Mouse (Mus musculus) forelimb bud, embryonic 11.5 days (tissue): ENCODE measurements around the gene Nxpe3.
A peak's percentile ranks its signal among the peaks of the same experiment; 100 is the strongest.
"Not testable (repeated sequence)": the region's sequence is repeated elsewhere in the genome, so short reads cannot be mapped to it uniquely, and the experiment has no call there.

ENCODE experiments used
- DNase-seq: peaks from one replicate; pipeline ENCODE4 v3.0.0-alpha.2; 2012; ENCODE audit warnings: low read depth, low spot score

The Nxpe3 gene

DNA sequence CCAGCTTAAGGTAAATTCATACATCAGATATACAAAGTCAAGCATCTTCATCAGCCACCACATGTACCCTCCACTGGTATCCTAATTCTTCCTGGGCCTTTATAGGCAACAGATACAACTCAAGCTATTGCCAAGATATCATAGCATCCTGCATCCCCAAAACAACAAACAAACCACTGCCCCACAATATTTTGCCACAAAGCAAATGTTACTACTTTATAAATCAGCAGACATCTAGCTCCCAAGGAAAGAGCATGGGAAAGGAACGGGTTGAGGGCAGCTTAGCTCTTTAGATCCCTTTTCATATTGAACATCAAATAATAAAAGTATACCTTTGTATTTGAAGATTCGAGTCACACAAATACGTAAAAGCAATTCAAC, 57.0 kb downstream of the Nxpe3 start:
- peak; percentile 17 for DNase-seq

DNA sequence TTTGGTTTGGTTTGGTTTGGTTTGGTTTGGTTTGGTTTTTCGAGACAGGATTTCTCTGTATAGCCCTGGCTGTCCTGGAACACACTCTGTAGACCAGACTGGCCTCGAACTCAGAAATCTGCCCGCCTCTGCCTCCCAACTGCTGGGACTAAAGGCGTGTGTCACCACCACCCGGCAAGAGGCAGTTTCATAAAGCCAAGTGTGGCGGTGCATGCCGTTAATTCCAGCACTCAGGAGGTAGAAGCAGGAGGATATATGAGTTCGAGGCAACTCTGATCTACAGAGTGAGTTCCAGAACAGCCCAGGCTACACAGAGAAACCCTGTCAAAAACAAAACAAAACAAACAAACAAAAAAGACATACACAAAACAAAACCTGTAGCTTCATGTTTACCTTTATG, 57.4 kb downstream of the Nxpe3 start:
- DNase-seq, result not testable (repeated sequence)

DNA sequence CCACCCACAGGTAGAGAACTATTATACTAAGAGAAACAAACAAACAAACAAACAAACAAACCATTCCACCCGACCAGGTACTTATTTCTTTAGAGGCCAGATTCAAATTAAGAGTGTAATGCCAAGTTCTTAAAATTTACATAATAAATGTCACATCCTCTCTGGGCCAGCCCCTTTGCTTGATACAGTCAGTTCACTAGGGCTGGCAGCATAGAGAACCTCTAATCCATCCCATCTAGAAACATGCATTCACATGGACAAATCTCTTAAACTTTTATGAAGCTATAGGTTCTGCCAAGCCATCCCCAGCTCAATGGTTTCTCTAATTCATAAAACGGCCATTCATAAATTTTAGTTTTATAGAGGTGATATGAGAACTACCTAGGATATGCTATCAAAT, 57.9 kb downstream of the Nxpe3 start:
- no peak for DNase-seq

DNA sequence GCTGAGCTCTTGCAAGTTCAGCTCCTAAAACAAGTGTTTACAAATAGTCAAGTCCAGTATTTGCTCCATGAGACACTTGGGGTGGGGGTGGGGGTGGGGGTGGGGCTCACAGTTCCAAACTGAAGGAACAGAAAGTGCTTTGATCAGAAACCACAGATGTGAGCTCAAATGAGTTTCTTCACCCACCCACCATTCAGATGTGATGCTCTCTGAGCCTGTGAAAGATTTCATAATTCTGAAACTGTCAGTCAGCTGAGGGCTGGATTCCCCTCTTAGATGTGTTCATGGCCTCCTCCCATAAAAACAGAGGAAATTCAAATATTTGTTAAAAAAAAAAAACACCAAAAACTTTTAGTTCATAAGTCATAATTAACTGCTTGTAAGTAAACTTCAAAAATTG, 59.3 kb downstream of the Nxpe3 start:
- DNase-seq, result no peak

DNA sequence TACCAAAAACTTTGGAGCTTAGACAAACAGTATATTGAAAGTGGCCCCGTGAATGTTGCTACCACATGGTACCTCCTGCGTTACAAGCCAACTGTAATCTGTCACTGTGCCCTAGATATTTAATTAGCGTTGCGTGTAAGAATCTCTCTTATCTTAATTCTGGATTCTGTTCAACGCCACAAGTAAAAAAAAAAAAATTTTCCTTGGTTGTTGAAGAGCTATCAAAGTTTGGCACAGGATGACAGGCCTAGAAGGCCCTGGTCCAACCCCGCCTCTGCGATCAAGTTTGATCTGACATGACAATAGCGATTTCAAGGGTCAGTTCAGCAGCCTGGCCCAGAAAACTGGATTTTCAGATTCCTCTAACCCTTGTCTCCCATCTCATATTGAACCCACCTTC, 62.5 kb downstream of the Nxpe3 start:
- DNase-seq, result no peak

DNA sequence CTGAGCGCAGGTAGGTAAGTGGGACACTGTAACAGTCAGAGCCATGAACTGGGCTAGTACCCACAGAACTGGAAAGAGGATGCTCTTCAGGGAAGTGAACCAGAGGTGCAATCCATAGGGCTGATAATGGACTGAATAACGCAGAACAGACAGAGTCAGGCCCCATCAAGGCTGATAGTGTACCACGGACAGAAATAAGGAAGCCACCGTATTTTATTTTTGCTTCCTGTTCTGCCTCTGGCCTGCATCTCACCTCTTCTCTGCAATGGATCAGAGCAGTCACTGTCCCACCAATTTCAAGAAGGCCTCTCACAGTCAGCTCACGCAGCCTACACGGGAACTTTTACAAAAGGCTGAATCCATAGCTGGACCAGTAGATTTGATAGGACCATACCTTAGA, 63.0 kb downstream of the Nxpe3 start:
- DNase-seq, result no peak

DNA sequence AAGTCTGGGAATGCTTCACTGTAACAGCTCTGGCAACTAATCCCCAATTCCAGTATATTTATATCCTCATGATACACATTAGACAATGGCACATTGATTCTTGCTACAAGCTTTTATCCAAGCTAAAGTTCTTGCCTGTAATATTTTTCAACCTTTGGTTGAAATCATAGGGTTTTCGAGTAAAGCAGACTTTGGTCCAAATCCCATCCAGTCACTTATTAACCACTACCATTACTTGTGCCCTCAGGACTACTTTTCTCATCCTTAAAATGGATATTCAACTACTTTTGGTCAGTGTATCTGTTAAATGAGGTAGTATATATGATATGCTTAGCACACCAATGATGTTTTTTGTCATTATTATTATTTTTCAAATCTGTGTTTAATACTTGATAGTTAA, 63.6 kb downstream of the Nxpe3 start:
- DNase-seq, result no peak

DNA sequence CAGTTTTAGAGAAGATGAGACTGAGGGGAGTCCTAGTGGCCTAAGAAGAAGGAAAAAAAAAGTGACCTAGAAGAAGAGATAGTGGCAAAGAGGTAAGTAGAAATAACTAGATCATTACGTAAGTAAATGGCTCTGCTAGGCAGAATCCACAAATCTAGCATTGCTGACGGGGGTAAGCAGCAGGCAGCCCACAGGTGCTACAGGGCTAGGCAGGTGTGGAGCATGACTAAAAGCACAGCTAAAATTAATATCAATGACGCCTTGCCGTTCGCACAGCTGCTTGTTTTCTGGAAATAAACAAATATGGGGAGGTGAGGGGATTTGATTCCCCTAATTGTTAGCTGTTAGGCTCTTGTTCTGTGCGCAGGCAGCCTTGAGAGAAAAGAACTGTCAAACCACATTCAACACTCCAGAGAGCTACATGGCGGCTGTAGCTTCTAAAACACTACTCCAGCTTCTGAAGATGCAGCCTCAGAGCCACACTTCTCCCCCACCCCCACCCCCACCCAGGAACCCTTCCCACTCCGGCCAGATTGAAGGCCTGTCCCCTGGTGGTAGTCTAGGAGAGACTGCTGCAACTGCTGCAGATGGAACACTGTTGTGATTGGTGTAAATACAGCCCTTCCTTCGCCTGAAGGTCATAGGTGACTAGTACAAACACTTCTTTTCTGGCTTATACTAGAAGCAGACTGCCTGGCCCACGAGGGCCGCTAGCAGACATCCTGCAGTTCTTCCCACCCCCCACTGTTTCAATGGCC, 71.5 kb downstream of the Nxpe3 start:
- peak; percentile 35 for DNase-seq

DNA sequence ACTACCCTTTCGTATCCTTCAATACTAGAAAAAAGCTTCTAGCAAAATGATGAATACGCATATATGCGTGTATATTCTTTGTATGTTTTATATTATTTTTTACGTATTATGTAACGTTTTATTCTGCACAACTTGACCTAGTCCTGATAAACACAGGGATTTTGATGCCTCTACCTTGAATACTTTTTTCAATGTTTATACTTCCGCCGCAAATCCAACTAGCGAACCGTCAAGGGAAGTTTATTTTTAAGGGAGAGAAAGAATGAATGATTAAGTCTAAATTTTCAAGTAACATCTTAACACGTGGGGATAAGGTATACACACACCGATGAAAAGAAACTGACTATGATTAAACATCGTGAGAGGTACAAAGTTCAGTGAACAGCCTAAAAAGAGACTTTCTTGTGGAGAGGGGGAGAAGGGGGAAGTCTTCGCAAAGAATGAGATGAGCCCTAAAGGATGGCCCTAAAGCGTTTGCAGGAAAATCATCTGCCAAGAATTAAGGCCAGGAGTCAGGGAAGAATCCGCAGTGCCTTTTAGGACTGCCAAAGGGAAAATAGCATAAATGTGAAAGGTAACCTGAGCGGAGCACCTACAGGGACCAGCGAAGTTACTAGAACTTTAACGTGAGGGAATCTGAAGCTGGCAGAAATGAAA, 72.2 kb downstream of the Nxpe3 start:
- DNase-seq, result no peak

DNA sequence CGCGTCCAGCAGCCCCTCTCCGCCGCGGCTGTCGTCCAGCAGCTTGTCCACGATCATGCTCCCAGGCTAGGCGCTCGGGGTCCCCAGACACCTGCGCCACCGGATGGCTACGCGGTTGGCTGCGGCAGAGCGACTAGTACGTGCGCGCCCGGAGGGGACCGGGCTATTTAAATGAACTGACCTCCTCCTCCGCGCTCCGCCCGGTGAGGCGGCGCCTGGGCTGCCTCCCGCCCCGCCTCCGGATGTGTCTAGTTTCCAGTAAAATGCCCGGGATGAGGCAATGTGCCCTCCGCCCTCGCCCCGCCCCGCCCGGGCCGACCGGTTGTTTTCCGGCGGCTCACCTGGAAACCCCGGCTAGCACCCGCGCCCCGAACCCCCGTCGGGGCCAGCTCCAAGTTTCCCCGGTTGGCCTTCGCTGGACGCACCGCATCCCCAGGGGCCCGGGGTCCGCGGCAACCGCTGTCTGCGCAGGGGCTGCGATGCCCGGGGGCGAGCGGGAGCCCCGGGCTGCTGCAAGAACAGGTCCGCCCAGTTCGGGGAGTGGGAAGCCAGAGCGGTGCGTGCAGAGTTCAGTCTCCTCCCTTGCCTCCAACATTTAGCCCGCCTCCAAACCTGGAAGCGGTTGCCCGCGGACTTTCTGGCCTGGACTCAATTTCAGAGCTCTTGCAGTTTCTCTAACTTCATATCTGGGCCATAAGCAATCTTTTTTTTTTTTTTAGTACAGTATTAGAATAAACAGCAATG, 72.9 kb downstream of the Nxpe3 start:
- DNase-seq, result peak; percentile 87

DNA sequence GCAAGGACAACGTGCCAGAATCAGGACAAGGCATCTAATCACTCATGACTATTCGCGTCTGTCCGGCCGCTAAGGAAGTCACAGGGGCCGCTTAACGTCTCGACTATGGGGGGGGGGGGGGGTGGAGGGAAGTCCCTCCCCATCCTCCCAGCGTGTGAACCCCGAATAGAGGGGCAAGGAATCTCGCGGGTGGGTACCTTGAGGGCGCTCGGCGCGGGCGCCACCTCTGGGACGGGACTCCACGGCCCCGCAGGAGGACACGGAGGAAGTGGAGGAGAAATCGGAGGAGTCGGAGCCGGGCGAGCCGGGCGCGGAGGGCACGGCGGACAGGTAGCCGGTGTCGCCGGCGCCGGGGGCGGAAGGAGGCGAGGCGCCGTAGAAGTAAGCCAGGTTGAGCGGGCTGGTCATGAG, 73.5 kb downstream of the Nxpe3 start:
- no peak for DNase-seq

DNA sequence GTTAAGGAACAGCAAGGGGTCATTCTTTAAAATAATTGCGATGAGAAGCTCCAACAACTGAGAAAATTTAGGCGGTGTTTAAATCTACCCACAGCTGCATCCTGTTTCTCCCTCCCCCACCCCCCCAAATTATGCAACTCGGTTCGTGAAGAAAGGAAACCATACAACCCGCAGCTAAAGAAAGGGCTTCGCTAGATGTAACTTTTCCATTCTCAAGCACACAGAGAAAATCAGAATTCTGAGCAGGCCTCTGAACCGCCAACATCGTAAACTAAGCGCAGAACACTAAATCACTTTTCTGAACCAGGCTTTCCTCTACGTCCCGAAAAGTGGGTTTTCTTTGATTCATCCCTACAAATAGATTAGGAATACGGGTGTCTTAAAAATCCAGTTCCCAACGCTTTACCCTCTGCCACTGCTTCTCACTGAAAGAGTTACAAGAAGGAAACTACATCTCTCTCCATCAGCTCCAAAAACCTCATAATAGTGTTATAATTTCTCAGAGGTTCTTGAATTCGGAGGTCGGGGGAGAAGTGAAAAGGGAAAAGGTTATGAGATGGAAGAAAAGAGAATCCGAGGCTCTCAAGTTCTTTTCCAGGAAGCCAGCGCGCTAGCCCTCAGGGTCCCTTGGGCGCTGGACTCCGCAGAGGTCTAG, 74.0 kb downstream of the Nxpe3 start:
- peak; percentile 13 for DNase-seq

DNA sequence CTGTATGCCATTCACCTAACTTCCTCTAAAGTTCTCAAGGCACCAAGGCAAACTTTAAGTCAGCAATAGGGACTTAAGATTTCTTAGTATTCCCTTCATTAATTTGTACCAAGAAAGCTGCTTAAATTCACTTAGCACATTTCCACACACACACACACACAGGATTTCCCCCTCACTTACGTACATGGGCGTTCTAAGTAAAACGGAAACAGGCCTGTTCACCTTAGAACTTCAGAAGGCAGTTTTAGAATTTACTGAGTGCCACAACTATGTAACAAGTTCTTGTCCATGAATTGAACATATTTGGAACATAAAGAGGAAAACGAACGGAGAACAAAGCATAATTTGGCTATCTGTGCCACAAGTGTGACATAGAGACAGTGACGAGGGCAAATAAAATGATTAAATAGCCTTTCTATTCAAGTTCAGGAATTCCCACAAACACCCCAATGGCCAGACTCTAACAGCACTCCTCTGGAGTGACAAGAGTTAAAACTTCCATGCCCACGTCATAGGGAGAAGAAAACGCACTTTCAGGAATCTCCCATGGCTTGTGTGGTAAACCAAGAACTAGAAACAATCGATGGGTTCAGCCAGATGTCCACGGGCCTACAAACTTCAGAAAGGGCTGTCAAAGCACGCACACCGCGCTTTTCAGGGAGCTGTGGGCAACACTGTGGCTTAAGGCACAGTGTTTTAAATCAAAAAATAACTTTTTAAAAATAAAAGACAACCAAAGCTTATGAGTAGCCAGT, 74.7 kb downstream of the Nxpe3 start:
- DNase-seq, result no peak

DNA sequence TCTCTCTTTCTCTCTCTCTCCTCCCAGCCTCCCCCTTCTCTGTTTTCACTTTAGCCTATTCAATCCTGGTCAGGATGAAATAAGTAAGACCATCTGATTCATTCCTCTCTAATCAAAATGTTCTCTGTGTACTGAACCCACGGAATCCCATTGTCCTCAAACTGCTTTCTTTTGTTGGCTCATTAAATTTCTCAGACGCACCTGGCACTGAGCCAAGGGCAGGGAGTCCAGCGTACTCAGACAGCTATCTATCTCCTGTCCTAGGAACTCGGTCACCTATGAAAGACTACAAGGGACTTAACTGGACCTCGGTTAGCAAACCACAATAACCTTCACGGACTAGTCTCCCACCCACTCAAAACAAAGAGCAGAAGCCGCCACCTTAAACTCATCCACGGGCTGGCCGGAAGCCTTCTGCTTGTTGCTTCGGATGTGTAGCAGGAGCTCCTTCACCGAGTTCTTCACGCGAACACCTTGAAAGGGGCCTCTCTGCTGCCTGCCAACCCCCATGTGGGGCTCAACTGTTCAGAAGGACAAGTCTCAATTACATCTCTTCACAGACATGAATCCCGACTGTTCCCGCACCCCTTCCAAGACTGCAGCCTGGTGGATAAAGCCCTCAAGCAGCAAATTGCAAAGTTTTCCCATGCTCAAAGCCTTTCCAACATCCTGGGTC, 75.8 kb downstream of the Nxpe3 start:
- DNase-seq, result no peak

DNA sequence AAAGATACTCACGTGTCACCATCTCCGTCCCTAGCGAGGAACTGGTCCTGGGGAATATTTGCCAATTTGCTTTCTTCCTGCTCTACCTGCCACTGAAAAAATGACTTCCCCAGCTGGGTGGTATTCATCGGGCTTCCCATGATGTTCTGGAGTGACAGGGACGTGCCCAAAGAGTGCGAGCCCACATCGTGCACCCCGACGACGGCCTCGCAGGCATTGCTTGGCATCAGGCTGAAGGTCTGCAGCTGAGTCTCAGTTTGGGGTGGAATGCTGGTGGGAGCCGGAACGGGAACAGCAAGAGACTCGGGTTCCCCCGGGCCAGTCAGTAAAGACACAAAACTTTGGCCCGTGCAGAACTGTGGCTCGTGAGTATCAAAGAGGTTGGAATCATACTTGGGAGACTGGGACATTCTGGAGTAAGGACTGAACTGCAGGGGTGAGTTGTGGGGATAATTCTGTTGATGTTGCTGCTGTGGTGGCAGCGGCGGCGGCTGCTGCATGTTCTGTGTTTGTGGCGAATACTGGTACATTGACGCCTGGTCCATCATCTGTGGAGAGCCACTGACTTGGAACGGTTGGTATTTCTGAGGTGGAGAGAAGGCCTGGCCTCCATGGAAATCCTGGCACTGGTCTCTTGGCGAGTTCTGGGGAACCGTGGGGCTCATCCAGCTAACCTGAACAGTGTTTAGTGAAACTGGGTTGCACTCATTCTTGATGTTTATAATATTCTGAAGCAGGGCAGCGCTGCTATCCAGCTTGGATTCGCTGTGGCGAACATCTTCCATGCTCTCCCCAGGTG, 77.2 kb downstream of the Nxpe3 start:
- DNase-seq, result no peak

DNA sequence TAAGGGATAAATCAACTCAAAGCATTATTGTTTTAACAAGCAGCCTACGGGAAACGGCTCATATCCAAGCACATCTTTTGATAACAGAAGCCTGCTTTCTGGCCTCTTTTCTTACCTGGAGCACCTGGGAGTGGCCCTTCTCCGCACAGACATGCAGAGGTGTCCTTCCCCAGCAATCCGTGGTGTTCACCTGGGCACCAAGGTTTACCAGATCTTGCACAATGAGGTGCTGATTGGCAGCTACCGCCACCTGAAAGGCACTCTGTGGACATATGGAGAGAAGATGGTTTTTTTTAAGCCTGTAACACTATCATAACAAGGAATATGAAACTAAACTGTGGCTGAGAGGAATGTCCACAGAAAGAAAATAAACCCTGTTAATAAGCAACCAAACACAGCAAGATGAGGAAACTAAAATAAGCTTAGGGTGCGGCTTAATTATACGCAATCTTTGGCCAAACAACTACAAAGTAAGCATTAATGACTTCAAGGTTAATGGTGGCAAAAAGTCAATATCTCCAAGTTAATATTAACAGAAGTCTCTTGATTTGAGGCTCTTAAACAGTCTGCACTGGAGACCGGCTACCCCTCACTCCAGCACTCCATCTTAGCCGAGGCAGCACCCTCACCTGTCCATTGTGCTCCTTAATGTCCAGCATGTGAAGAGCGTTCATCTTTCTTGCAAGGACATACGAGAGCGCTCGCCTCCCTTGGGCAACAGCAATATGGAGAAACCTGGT, 78.7 kb downstream of the Nxpe3 start:
- no peak for DNase-seq

DNA sequence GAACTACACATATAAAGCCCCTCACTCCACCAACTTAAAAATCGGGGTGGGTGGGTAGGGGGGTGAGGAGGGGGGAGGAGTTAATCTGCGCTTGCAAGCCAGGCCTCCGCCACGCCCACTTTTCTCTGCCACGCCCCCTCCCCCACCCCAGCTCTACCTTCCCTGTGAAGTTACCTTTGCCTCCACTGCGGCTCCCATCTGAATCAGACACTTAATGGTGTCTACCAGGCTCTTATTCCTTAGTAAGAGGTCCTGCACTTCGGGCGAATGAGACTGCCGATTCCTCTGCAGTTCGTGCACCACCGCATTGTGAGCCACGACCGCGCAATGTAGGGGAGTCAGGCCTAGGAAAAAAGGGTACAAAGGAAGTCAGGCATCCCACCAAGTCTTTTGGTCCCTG, 79.6 kb downstream of the Nxpe3 start:
- DNase-seq, result no peak

DNA sequence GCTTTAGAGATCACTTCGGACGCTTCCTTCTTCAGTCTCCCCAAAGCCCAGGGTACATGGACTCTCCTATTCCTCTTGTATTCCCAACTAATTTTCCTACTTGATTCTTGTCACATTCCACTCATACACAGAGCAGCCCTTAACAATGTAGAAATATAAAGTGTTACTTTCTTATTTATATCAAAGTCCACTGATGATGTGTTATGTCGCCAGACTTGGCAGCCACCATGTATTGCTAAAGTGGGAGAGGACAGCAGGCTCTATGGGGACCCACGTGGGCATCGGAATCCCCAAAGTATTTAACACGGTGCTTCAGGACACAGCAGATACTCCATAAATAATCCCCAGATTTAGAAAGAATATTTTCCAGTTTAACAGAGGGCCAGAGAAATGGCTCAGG, 80.4 kb downstream of the Nxpe3 start:
- no peak for DNase-seq

DNA sequence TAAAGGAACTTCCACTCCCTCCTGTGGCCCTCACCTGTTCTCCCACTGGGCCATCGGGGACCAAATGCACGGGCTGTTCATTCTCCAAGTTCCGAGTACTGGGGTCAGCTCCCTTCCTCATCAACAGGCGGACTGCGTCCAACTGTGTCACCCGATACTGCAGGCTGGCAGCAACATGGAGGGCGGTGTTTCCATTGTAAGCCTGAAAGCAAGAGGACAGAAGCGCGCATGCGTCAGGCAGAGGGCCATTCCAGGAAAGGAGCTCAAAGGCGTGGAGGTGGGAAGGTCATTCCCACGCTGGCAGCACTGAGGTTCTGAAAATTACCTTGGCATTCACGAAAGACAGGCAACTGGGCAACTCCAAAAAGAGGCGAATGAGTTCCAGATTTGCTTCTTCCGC, 81.2 kb downstream of the Nxpe3 start:
- DNase-seq, result no peak
